Mouse (Mus musculus): ENCODE measurements at regions not wholly inside any gene's neighbourhood (a gene's known extent, or its start where the extent isn't known, plus 50 kb on each side); places are given as distances from the start of the nearest gene placed in this dataset.

DNA sequence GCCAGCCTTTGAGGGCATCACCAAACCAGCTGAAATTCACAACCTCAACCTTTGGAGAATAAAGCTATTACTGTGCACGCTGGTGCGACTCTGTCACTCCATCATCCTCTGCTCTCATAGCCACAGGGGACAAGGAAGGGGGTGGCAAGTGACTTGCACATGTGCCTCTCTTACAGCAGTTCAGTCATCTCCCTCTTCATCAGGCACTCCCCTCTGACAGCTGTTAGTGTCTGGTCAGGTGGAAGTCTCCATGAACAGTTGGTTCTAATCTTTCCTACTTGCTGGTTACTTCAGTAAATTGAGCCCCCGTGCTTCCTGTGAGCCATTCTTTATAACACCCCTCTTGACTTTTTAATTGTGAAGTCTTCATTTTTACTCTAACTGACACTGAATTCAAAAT lies 214.6 kb downstream of the Ube2cbp start:
- ATAC-seq (ENCODE audit: insufficient number of reproducible peaks, insufficient read depth, low FRiP score, low read depth), result no peak
- 81% methylated on average over 3 of the region's 3 CpGs for WGBS
- H3K9me3 ChIP-seq (ENCODE audit: control insufficient read depth, low read length), result no peaks in the 10 kb centered on the region
- 0 out of 4 replicates have a peak, but pooled peaks cover 0 to 2% of the 10 kb centered on the region in 2 experiments for H3K4me1 ChIP-seq (ENCODE audit: control insufficient read depth in 2 of 2, insufficient read depth in 2 of 2, low read length in 2 of 2)
- H3K36me3 ChIP-seq (ENCODE audit: control insufficient read depth, insufficient read depth, low read length), result no peaks in the 10 kb centered on the region
- no peak overlapping the region for H3K4me3 ChIP-seq (ENCODE audit: control insufficient read depth in 1 of 2, insufficient read depth in 1 of 2, low read depth in 1 of 2, low read length in 2 of 2)
- no peak overlapping the region for H3K9ac ChIP-seq (ENCODE audit: low read length)
- no peak overlapping the region for H3K27ac ChIP-seq (replicated peaks in 1 of 2; ENCODE audit: control insufficient read depth in 1 of 2, insufficient read depth in 1 of 2, low read depth in 2 of 2, low read length in 2 of 2)
- no peaks in the 10 kb centered on the region for H3K27me3 ChIP-seq (ENCODE audit: control insufficient read depth, insufficient read depth, low read length)
- no peak overlapping the region for H3K4me2 ChIP-seq (ENCODE audit: low read length)

DNA sequence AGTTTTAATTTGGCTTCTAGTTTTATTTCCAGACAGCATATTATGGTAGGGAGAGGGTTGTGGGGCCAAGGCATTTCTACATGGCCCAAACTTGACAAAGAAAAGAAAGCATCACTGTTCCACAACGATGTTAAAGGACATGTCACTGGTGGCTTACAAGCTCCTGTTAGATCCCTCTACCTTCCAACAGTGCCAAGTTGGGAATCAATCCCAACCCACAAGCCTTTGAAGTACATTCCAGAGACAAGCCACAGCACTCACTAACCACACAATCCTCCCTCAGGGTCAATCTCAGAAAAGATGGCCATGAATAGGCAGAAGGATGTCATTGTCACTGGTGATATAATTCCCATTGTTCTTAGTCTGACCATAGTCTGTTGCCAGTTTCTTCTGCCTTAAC lies 213.4 kb downstream of the Ube2cbp start:
- 75% methylated on average over 1 of the region's 1 CpGs for WGBS
- H3K4me2 ChIP-seq (ENCODE audit: low read length), result no peak overlapping the region
- H3K9me3 ChIP-seq (ENCODE audit: control insufficient read depth, low read length), result no peaks in the 10 kb centered on the region
- no peaks in the 10 kb centered on the region for H3K36me3 ChIP-seq (ENCODE audit: control insufficient read depth, insufficient read depth, low read length)
- H3K4me1 ChIP-seq (ENCODE audit: control insufficient read depth in 2 of 2, insufficient read depth in 2 of 2, low read length in 2 of 2), result 0 out of 4 replicates have a peak, but pooled peaks cover 0 to 2% of the 10 kb centered on the region in 2 experiments
- H3K4me3 ChIP-seq (ENCODE audit: control insufficient read depth in 1 of 2, insufficient read depth in 1 of 2, low read depth in 1 of 2, low read length in 2 of 2), result no peak overlapping the region
- no peaks in the 10 kb centered on the region for H3K27me3 ChIP-seq (ENCODE audit: control insufficient read depth, insufficient read depth, low read length)
- H3K27ac ChIP-seq (replicated peaks in 1 of 2; ENCODE audit: control insufficient read depth in 1 of 2, insufficient read depth in 1 of 2, low read depth in 2 of 2, low read length in 2 of 2), result no peak overlapping the region
- H3K9ac ChIP-seq (ENCODE audit: low read length), result no peak overlapping the region
- ATAC-seq (ENCODE audit: insufficient number of reproducible peaks, insufficient read depth, low FRiP score, low read depth), result no peak
